Mouse (Mus musculus) layer of hippocampus, adult 18-20 months (tissue): ENCODE results near the gene Iba57. TPM values are rescaled to one million over a fixed set of nuclear protein-coding genes. Genes with fewer than 3 reads are reported as not detected.

Source experiments
- DNase-seq, 2 experiments: peaks; one replicate each; pipeline ENCODE4 v3.0.0; 2022; ENCODE audit warnings: low spot score in 2 of 2
- total RNA-seq, 2 experiments: library from RNA; stranded (reverse); gene quantifications; 2 replicates each; pipeline ENCODE4 v1.2.3; 2021

Iba57 gene
- total RNA-seq, 2 experiments from 2014 or later: 6.7 TPM

DNA sequence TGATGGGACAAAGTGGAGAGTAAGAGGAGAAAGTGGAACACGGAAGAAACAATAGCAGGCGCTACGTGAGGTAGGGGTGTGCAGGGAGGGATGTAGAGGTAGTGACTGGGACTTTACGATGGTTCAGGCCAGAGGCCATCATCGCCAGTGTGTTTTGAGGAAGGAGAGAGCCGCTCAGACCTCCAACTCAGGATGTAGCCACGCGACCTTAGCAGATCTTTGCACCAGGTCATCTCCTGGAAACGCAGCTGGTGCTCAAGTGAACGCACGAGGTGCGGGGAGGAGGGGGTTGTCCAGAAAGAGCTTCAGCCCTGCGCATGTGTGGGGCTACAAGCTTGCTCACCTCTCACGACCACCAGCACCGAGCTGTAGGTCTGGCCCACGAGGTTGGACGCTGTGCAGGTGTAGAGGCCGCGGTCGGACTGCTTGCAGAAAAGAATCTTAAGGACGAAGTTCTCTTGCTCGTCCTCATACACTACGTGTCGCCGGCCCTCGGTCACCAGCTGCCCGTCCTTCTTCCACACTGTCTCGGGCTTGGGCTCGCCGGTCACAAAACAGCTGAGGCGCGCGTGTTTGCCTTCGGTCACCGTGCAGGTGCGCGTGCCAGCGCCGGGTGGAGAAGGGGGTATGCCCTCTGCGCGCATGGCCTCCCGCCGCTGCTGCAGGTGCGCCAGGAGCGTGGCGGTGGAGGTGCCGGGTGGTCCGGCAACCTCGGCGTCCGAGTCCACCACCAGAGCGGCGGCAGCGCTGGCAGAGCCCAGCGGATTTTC is 28.3 kb downstream of the Iba57 start:
- DNase-seq: no peak

DNA sequence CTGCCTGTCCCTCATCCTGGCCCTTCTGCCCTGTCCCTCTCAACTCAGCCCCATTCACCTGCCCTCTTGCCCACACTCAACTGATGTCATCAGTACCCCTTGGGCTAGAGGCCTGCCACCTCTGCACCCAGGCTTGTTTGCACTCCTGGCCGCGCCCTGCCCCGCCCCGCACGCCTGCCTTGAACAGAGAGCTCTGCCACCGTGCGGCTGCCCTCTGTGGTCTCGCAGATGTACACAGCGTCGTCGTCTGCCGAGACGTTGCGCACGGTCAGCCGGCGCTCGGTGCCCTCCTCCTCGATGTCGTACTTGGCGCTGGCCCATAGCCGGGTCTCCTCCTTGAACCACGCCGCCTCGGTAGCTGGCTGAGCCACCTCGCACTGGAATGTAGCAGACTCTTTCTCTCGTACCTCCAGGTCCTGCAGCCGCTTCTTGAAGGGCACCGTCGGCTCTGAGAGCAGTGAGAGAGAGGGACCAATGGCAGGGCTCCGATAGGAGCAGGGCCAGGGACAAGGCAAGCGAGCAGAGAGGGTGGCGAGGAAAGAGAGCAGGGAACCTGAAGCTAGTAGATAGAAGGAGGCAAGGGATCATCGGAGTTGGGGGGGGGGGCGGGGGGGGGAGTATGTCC is 29.1 kb downstream of the Iba57 start:
- no peak for DNase-seq

DNA sequence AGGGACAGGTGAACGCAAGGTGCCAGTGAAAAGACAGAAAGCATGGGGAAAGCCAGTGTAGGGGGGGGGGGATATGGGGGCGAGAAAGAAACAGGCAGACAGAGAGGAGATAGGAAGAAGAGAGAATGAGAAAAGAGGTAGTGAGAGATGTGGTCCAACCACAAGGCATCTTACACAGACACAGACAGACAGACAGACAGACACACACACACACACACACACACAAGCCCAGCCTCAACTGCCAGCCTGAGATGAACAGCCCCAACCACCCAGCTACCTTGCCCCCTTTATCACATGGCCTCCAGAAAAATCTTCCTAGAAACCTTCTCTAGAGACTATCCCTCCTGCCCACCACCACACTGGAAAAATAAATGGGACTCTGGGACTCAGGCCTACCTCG is 31.5 kb downstream of the Iba57 start:
- DNase-seq: no peak

DNA sequence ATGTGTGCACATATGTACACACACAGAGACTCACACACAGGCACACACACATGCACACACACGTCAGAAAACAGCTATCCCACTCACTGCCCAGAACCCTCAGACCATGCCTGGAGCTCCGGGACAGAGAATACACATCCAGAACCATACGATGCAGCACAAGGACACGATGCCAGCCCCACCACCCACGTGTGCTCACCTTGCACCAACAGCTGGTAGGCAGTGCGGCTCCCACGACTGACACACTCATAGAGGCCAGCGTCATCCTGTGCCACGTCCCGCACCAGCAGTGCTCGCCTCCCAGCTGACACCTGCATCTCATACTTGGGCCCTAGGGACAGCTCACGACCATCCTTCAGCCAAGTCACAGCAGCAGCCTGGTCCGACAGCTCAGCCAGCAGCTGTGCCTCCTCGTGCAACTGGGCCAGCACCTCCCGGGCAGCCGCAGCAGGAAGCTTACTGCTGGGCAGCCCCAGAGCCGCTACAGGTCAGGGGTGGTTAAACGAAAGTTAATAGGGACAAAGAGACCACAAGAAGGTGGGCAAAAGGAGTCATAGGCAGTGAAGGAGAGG is 32.1 kb downstream of the Iba57 start:
- no peak for DNase-seq

DNA sequence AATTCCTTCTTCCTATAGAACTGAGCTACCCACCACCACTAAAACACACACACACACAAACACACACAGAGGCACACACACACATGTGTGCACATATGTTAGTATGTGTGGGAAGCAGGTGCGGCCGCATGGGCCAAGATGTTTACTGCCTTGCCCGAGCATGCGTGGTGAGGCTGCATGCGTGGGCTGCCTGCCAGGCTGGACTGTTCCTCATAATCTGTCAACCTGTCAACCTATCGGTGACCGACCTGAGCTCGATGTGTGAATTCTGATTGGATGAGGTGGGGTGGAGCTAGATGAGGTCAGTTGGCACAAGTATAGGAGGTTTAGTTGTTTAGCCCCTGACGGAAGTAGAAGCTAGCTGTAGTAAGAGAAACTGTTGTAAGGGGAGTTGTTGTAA is 32.8 kb downstream of the Iba57 start:
- no peak for DNase-seq

DNA sequence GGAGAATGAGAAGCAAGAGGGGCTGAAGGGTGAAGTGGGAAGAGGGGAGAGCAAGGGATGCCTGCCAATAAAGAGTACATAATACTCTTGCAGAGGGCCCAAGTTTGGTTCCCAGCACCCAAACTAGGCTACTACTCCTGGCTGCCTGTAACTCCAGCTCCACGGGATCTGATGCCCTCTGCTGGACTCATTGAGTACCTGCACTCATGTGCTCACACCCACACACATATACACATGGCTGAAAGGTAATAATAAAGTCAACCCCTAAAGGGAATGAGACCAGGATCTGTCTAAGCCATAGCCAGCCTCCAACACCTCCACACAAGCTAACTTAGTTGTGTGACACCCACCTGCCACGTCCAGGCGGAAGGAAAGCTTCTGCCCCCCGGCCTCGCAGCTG is 57.6 kb downstream of the Iba57 start:
- no peak for DNase-seq

Other genes with a start within 250 kb of the Iba57 start
- gene Btnl10, start 245.8 kb downstream of the Iba57 start, total RNA-seq: not detected
- 100 to 1,000 TPM; 493 to 502 TPM for gene Rnf187, start 224.8 kb downstream of the Iba57 start, total RNA-seq
- 10 to 100 TPM; 82.1 to 87.0 TPM for gene Hist3h2ba, start 214.8 kb downstream of the Iba57 start, total RNA-seq
- gene Hist3h2a, start 209.1 kb downstream of the Iba57 start, total RNA-seq: 10 to 100 TPM; 69.9 to 70.6 TPM
- gene Trim17, start 209.1 kb downstream of the Iba57 start, total RNA-seq: 1 to 10 TPM; 4.7 to 5.7 TPM
- gene Trim11, start 185.6 kb downstream of the Iba57 start, total RNA-seq: 10 to 100 TPM; 29.1 to 30.4 TPM
- gene Obscn, start 27.3 kb downstream of the Iba57 start, total RNA-seq: 1 to 10 TPM in 1 of 2 experiments, under 1 TPM in 1; 0.91 to 1.7 TPM
- 10 to 100 TPM; 11.9 to 13.6 TPM for gene Gjc2, start 19.5 kb upstream of the Iba57 start, total RNA-seq
- 100 to 1,000 TPM; 148 to 152 TPM for gene Guk1, start 28.5 kb upstream of the Iba57 start, total RNA-seq
- 10 to 100 TPM; 35.9 to 42.8 TPM for gene Mrpl55, start 38.7 kb upstream of the Iba57 start, total RNA-seq
- gene 2310033P09Rik, start 44.6 kb upstream of the Iba57 start, total RNA-seq: 10 to 100 TPM; 26.6 to 27.3 TPM
- gene Arf1, start 64.5 kb upstream of the Iba57 start, total RNA-seq: 100 to 1,000 TPM; 512 to 556 TPM
- under 1 TPM in 1 of 2 experiments, not detected in 1; 0.25 TPM for gene Wnt3a, start 127.0 kb upstream of the Iba57 start, total RNA-seq
- 1 to 10 TPM; 3.5 to 4.1 TPM for gene Wnt9a, start 143.2 kb upstream of the Iba57 start, total RNA-seq
- gene Prss38, start 211.9 kb upstream of the Iba57 start, total RNA-seq: not detected